26 mouse cellular contexts compared by ENCODE assay signal in the genomic region with DNA sequence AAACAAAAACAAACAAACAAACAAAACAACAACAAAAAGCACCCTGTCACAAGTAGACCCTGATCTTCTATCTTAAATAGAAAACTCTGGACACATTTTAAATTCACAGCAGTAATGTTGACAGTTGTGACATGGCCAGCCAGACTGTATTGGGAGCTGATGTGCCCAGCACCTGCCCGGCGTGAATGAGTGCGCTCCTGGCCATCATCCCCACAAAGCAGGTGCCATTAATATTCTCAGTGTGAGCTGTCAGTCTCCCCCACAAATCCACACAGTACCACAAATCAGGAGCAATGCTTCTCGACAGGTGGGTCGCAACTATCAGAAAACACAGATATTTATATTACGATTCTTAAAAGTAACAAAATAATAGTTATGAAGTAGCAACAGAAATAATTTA. TPM values are rescaled to one million over a fixed set of nuclear protein-coding genes. Genes with fewer than 3 reads are reported as not detected.
"Had no signal": no experiment of that assay in that cellular context is flagged by ENCODE, and none has a peak within 500 bp of the region (broad histone marks: within the 10 kb centered on the region; RNA-seq: fewer than 3 reads in every experiment).

No protein-coding gene starts in this region.

- H3K36me3 ChIP-seq: heart, embryonic 12.5 days; hindbrain, embryonic 10.5 days; hindbrain, embryonic 12.5 days; intestine, embryonic 15.5 days; limb, embryonic 10.5 days; limb, embryonic 12.5 days; liver, embryonic 13.5 days; liver, embryonic 15.5 days had no signal

- H3K9ac ChIP-seq: hindbrain, embryonic 12.5 days; intestine, embryonic 15.5 days; limb, embryonic 12.5 days; liver, embryonic 13.5 days; liver, embryonic 15.5 days had no signal

- H3K4me2 ChIP-seq: heart, embryonic 12.5 days; hindbrain, embryonic 12.5 days; hindbrain, embryonic 14.5 days; intestine, embryonic 15.5 days; limb, embryonic 12.5 days; liver, embryonic 11.5 days; liver, embryonic 13.5 days; liver, embryonic 15.5 days had no signal

- H3K4me3 ChIP-seq: gastrocnemius, adult 2 months; heart, embryonic 12.5 days; hindbrain, embryonic 10.5 days; hindbrain, embryonic 12.5 days; intestine, embryonic 15.5 days; layer of hippocampus, adult 2 months; left cerebral cortex, adult 2 months; limb, embryonic 10.5 days; limb, embryonic 12.5 days; liver, embryonic 13.5 days; liver, embryonic 15.5 days had no signal

- H3K27ac ChIP-seq: gastrocnemius, adult 2 months; layer of hippocampus, adult 2 months; left cerebral cortex, adult 2 months; limb, embryonic 10.5 days; liver, embryonic 13.5 days; liver, embryonic 15.5 days had no signal

- ATAC-seq: hindbrain, embryonic 16.5 days; inflammation-experienced regulatory T-cells, adult 6 months; intestine, embryonic 15.5 days; intestine, postnatal 0 days had no signal

- DNase-seq: gastrocnemius, adult 2 months; gastrocnemius, postnatal 10 days; gastrocnemius, postnatal 25 days; heart, postnatal 14 days; heart, postnatal 4 days; kidney, adult 18-20 months; kidney, adult 9 months; kidney, postnatal 14 days; kidney, postnatal 36 days; liver; liver, embryonic 13.5 days had no signal

- H3K4me1 ChIP-seq: liver, embryonic 13.5 days; liver, embryonic 15.5 days had no signal

- H3K27me3 ChIP-seq: heart, embryonic 12.5 days; intestine, embryonic 15.5 days had no signal

- H3K9me3 ChIP-seq: heart, embryonic 12.5 days; hindbrain, embryonic 10.5 days; hindbrain, embryonic 12.5 days; intestine, embryonic 15.5 days; limb, embryonic 10.5 days; limb, embryonic 12.5 days; liver, embryonic 13.5 days; liver, embryonic 15.5 days had no signal

RNA-seq across cellular contexts. Expression of gene Lamc2, which starts 6.7 kb away (rescaled TPM):
- total RNA-seq: granulocyte monocyte progenitor cell, adult 5-6 weeks had no signal
